Comparison of ENCODE assay signal across 10 mouse cellular contexts in the genomic region with DNA sequence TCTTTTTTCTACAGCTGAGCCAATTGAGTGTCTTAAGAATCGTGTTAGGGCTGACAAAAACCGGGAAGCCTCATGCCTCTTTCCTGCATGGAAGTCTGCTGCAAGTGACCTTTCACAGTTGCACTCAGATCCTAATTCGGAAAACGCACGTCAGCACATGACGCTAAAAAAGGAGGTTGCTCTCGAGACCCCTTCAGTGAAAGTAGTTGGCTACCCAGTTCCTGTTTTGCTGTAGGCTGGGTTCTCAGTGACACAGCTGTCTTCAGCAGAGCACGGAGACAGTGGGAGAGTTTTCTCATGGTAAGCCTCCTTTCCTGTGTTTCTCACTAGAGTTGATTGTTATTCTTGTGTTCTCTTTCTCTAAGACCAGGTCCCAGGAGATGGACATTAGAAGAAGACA. TPM values are rescaled to one million over a fixed set of nuclear protein-coding genes. Genes with fewer than 3 reads are reported as not detected.
DNase-seq lines count a peak whose midpoint lies in the region; ATAC-seq and TF ChIP-seq lines count a peak whose summit lies in the region.
"Had no signal": no experiment of that assay in that cellular context is flagged by ENCODE, and none has a peak within 500 bp of the region (broad histone marks: within the 10 kb centered on the region; RNA-seq: fewer than 3 reads in every experiment).

No protein-coding gene starts in this region.

- no peak overlapping the region for H3K9ac ChIP-seq in kidney, embryonic 15.5 days
- no peak overlapping the region for H3K9ac ChIP-seq in forebrain, embryonic 13.5 days
- H3K9ac ChIP-seq: midbrain, embryonic 12.5 days had no signal

- no peak overlapping the region for H3K4me2 ChIP-seq in kidney, embryonic 15.5 days
- H3K4me2 ChIP-seq in forebrain, embryonic 13.5 days = no peak overlapping the region
- H3K4me2 ChIP-seq: midbrain, embryonic 12.5 days had no signal

- no peak for TF ChIP-seq CTCF in thymus, adult 2 months (IDR thresholded peaks at IDR 0.05; ENCODE audit: borderline replicate concordance, control insufficient read depth, extremely low read depth, insufficient read depth, low read length, poor library complexity)

- H3K27ac ChIP-seq in kidney, embryonic 15.5 days = no peak overlapping the region
- H3K27ac ChIP-seq in thymus, adult 2 months (ENCODE audit: control insufficient read depth, insufficient read depth, low read length) = peak overlapping the region; percentile 13; the same call in 1 of the 2 replicates
- H3K27ac ChIP-seq in forebrain, embryonic 13.5 days = no peak overlapping the region
- H3K27ac ChIP-seq: midbrain, embryonic 12.5 days had no signal

- TF ChIP-seq POLR2A in thymus, adult 2 months (IDR thresholded peaks at IDR 0.05; ENCODE audit: control insufficient read depth, extremely low read depth, insufficient read depth, low read length, poor library complexity) = no peak

- H3K36me3 ChIP-seq in kidney, embryonic 15.5 days = no peaks in the 10 kb centered on the region
- no peaks in the 10 kb centered on the region for H3K36me3 ChIP-seq in thymus, adult 2 months (ENCODE audit: control insufficient read depth, insufficient read depth, low read length)
- H3K36me3 ChIP-seq in forebrain, embryonic 13.5 days (ENCODE audit: poor library complexity, severe bottlenecking) = no peaks in the 10 kb centered on the region
- H3K36me3 ChIP-seq: G1E; midbrain, embryonic 12.5 days had no signal

- H3K27me3 ChIP-seq in kidney, embryonic 15.5 days = no peaks in the 10 kb centered on the region
- no peaks in the 10 kb centered on the region for H3K27me3 ChIP-seq in thymus, adult 2 months (ENCODE audit: control insufficient read depth, insufficient read depth, low read length)
- H3K27me3 ChIP-seq in forebrain, embryonic 13.5 days = no peaks in the 10 kb centered on the region
- H3K27me3 ChIP-seq: midbrain, embryonic 12.5 days had no signal

- no peak overlapping the region for H3K4me3 ChIP-seq in kidney, embryonic 15.5 days (replicated peaks)
- H3K4me3 ChIP-seq in thymus, adult 2 months (ENCODE audit: control insufficient read depth, insufficient read depth, low read length) = peak overlapping the region; percentile 25
- H3K4me3 ChIP-seq in forebrain, embryonic 13.5 days = no peak overlapping the region
- H3K4me3 ChIP-seq: midbrain, embryonic 12.5 days had no signal

- 63% methylated on average over 8 of the region's 8 CpGs for WGBS in kidney, embryonic 15.5 days
- 4% methylated on average over 8 of the region's 8 CpGs for WGBS in thymus, adult 2 months
- 75% methylated on average over 8 of the region's 8 CpGs for WGBS in forebrain, embryonic 13.5 days

- H3K4me1 ChIP-seq in kidney, embryonic 15.5 days = no peaks in the 10 kb centered on the region
- H3K4me1 ChIP-seq in thymus, adult 2 months (replicated peaks; ENCODE audit: control insufficient read depth, insufficient read depth, low read length) = peaks cover 9% of the 10 kb centered on the region
- no peaks in the 10 kb centered on the region for H3K4me1 ChIP-seq in forebrain, embryonic 13.5 days
- H3K4me1 ChIP-seq: midbrain, embryonic 12.5 days had no signal

- H3K9me3 ChIP-seq in kidney, embryonic 15.5 days (replicated peaks) = no peaks in the 10 kb centered on the region
- H3K9me3 ChIP-seq in forebrain, embryonic 13.5 days (replicated peaks) = no peaks in the 10 kb centered on the region
- H3K9me3 ChIP-seq: G1E; midbrain, embryonic 12.5 days had no signal

- peak; percentile 21 for DNase-seq in kidney, postnatal 14 days
- DNase-seq in lung, postnatal 25 days (ENCODE audit: low spot score) = peak; percentile 71
- DNase-seq in thymus, adult 2 months = peak; percentile 53
- DNase-seq in left cerebral cortex, adult 11 months (ENCODE audit: low spot score) = no peak
- DNase-seq in cerebellum, postnatal 14 days = no peak

- ATAC-seq in kidney, embryonic 15.5 days (replicated peaks; ENCODE audit: low FRiP score) = no peak
- ATAC-seq in granulocyte monocyte progenitor cell, adult 5-6 weeks (replicated peaks; ENCODE audit: poor library complexity, severe bottlenecking) = peak; percentile 45
- no peak for ATAC-seq in forebrain, embryonic 13.5 days

RNA-seq across cellular contexts. Expression of a gene that starts 9.7 kb away (rescaled TPM):
- polyA plus RNA-seq in kidney, embryonic 15.5 days (2015; fragmentation: Nextera tagmentation; extraction: Ambion mirVana) = 33.6 and 34.1 TPM in 2 replicates
- total RNA-seq in granulocyte monocyte progenitor cell, adult 5-6 weeks (2014; fragmentation: Nextera tagmentation) = 19.9 and 26.1 TPM in 2 replicates
- total RNA-seq in granulocyte monocyte progenitor cell, adult 5-6 weeks (2017) = 24.4 and 24.5 TPM in 2 replicates
- polyA plus RNA-seq in thymus, adult 2 months (2012; rRNA removed) = 11.0 and 13.9 TPM in 2 replicates
- 74.3 and 75.2 TPM in 2 replicates for polyA plus RNA-seq in forebrain, embryonic 13.5 days (2015; fragmentation: Nextera tagmentation; extraction: Ambion mirVana)

Comparison
In these comparisons a context has a peak if more than half of its experiments do, and no peak if none do; other contexts are left out.
1. DNase-seq: peak in kidney, postnatal 14 days (single experiment), lung, postnatal 25 days (single experiment) and thymus, adult 2 months (single experiment); none in left cerebral cortex, adult 11 months (single experiment) and cerebellum, postnatal 14 days (0 of 2).